Mouse (Mus musculus): ENCODE measurements around the gene Atp2a1. TPM values are rescaled to one million over a fixed set of nuclear protein-coding genes. Genes with fewer than 3 reads are reported as not detected.

Atp2a1 gene
- polyA plus RNA-seq, 1 experiment, result 2.2 TPM

- H3K4me3 ChIP-seq (ENCODE audit: insufficient read depth, poor library complexity, severe bottlenecking), result no peak overlapping the region
- H3K27me3 ChIP-seq (ENCODE audit: control insufficient read depth, insufficient read depth, insufficient read length), result no peaks in the 10 kb centered on the region
- no peaks in the 10 kb centered on the region for H3K79me2 ChIP-seq (ENCODE audit: control insufficient read depth, insufficient read depth)
- no peaks in the 10 kb centered on the region for H3K36me3 ChIP-seq (ENCODE audit: control insufficient read depth, insufficient read depth)
- no peak overlapping the region for H3ac ChIP-seq (ENCODE audit: control insufficient read depth, insufficient read length, low read depth)
- TF ChIP-seq USF1 (IDR thresholded peaks at IDR 0.05; ENCODE audit: low read depth) (no peak), CTCF (IDR thresholded peaks at IDR 0.05; ENCODE audit: control insufficient read depth, insufficient read depth, insufficient read length) (no peak), MYOG (IDR thresholded peaks at IDR 0.05; ENCODE audit: control insufficient read depth, extremely low read depth, insufficient read length) (no peak), CEBPB (IDR thresholded peaks at IDR 0.05; ENCODE audit: low read depth) (no peak), MYOD1 (IDR thresholded peaks at IDR 0.05; ENCODE audit: control insufficient read depth, insufficient read length, low read depth) (no peak), MAX (IDR thresholded peaks at IDR 0.05) (no peak), FOSL1 (IDR thresholded peaks at IDR 0.05; ENCODE audit: insufficient read depth, low read length, poor library complexity, severe bottlenecking) (no peak)
- no peaks in the 10 kb centered on the region for H3K79me3 ChIP-seq (ENCODE audit: low read depth)
These were observed 1.3 kb downstream of the Atp2a1 start for GRCm38 (mm10) chr7:126461626-126462025.

GRCm38 (mm10) chr7:126460623-126461399 is 2.1 kb downstream of the Atp2a1 start:
- Histone ChIP-seq H3ac (ENCODE audit: control insufficient read depth, insufficient read length, low read depth) (no peak overlapping the region), H3K79me2 (ENCODE audit: control insufficient read depth, insufficient read depth) (no peaks in the 10 kb centered on the region), H3K4me3 (ENCODE audit: insufficient read depth, poor library complexity, severe bottlenecking) (no peak overlapping the region), H3K36me3 (ENCODE audit: control insufficient read depth, insufficient read depth) (no peaks in the 10 kb centered on the region), H3K27me3 (ENCODE audit: control insufficient read depth, insufficient read depth, insufficient read length) (no peaks in the 10 kb centered on the region), H3K79me3 (ENCODE audit: low read depth) (no peaks in the 10 kb centered on the region)
- TF ChIP-seq MYOD1 (IDR thresholded peaks at IDR 0.05; ENCODE audit: control insufficient read depth, insufficient read length, low read depth), result no peak
- no peak for TF ChIP-seq MYOG (IDR thresholded peaks at IDR 0.05; ENCODE audit: control insufficient read depth, extremely low read depth, insufficient read length)
- no peak for TF ChIP-seq CEBPB (IDR thresholded peaks at IDR 0.05; ENCODE audit: low read depth)

- H3K36me3 ChIP-seq (ENCODE audit: control insufficient read depth, insufficient read depth), result no peaks in the 10 kb centered on the region
- H3K4me3 ChIP-seq (ENCODE audit: insufficient read depth, poor library complexity, severe bottlenecking), result no peak overlapping the region
- H3K79me2 ChIP-seq (ENCODE audit: control insufficient read depth, insufficient read depth), result no peaks in the 10 kb centered on the region
- TF ChIP-seq MYOG (IDR thresholded peaks at IDR 0.05; ENCODE audit: control insufficient read depth, extremely low read depth, insufficient read length) (no peak), FOSL1 (IDR thresholded peaks at IDR 0.05; ENCODE audit: insufficient read depth, low read length, poor library complexity, severe bottlenecking) (no peak), CTCF (IDR thresholded peaks at IDR 0.05; ENCODE audit: control insufficient read depth, insufficient read depth, insufficient read length) (no peak), USF1 (IDR thresholded peaks at IDR 0.05; ENCODE audit: low read depth) (no peak), MAX (IDR thresholded peaks at IDR 0.05) (no peak), CEBPB (IDR thresholded peaks at IDR 0.05; ENCODE audit: low read depth) (no peak), MYOD1 (IDR thresholded peaks at IDR 0.05; ENCODE audit: control insufficient read depth, insufficient read length, low read depth) (no peak)
- no peaks in the 10 kb centered on the region for H3K79me3 ChIP-seq (ENCODE audit: low read depth)
- no peaks in the 10 kb centered on the region for H3K27me3 ChIP-seq (ENCODE audit: control insufficient read depth, insufficient read depth, insufficient read length)
- H3ac ChIP-seq (ENCODE audit: control insufficient read depth, insufficient read length, low read depth), result no peak overlapping the region
These were observed 3.9 kb downstream of the Atp2a1 start for GRCm38 (mm10) chr7:126458844-126459618.

- Histone ChIP-seq H3K4me3 (ENCODE audit: insufficient read depth, poor library complexity, severe bottlenecking) (no peak overlapping the region), H3K27me3 (ENCODE audit: control insufficient read depth, insufficient read depth, insufficient read length) (no peaks in the 10 kb centered on the region)
These were observed 4.7 kb downstream of the Atp2a1 start for GRCm38 (mm10) chr7:126458225-126458624.

GRCm38 (mm10) chr7:126456382-126457266 is 6.3 kb downstream of the Atp2a1 start:
- Histone ChIP-seq H3K4me3 (ENCODE audit: insufficient read depth, poor library complexity, severe bottlenecking) (no peak overlapping the region), H3K36me3 (ENCODE audit: control insufficient read depth, insufficient read depth) (no peaks in the 10 kb centered on the region), H3K27me3 (ENCODE audit: control insufficient read depth, insufficient read depth, insufficient read length) (no peaks in the 10 kb centered on the region), H3K79me3 (ENCODE audit: low read depth) (no peaks in the 10 kb centered on the region), H3K79me2 (ENCODE audit: control insufficient read depth, insufficient read depth) (no peaks in the 10 kb centered on the region), H3ac (ENCODE audit: control insufficient read depth, insufficient read length, low read depth) (no peak overlapping the region)
- TF ChIP-seq USF1 (IDR thresholded peaks at IDR 0.05; ENCODE audit: low read depth) (no peak), MYOD1 (IDR thresholded peaks at IDR 0.05; ENCODE audit: control insufficient read depth, insufficient read length, low read depth) (no peak), FOSL1 (IDR thresholded peaks at IDR 0.05; ENCODE audit: insufficient read depth, low read length, poor library complexity, severe bottlenecking) (no peak), MAX (IDR thresholded peaks at IDR 0.05) (no peak), CTCF (IDR thresholded peaks at IDR 0.05; ENCODE audit: control insufficient read depth, insufficient read depth, insufficient read length) (no peak), MYOG (IDR thresholded peaks at IDR 0.05; ENCODE audit: control insufficient read depth, extremely low read depth, insufficient read length) (no peak), CEBPB (IDR thresholded peaks at IDR 0.05; ENCODE audit: low read depth) (no peak)

More at GRCm38 (mm10) chr7:126458225-126458624, 4.7 kb downstream of the Atp2a1 start:
- no peak for TF ChIP-seq CTCF (IDR thresholded peaks at IDR 0.05; ENCODE audit: control insufficient read depth, insufficient read depth, insufficient read length)
- no peak for TF ChIP-seq MYOD1 (IDR thresholded peaks at IDR 0.05; ENCODE audit: control insufficient read depth, insufficient read length, low read depth)
- TF ChIP-seq MAX (IDR thresholded peaks at IDR 0.05), result no peak
- TF ChIP-seq FOSL1 (IDR thresholded peaks at IDR 0.05; ENCODE audit: insufficient read depth, low read length, poor library complexity, severe bottlenecking), result no peak
- no peak for TF ChIP-seq CEBPB (IDR thresholded peaks at IDR 0.05; ENCODE audit: low read depth)
- no peak for TF ChIP-seq USF1 (IDR thresholded peaks at IDR 0.05; ENCODE audit: low read depth)
- TF ChIP-seq MYOG (IDR thresholded peaks at IDR 0.05; ENCODE audit: control insufficient read depth, extremely low read depth, insufficient read length), result no peak
- H3ac ChIP-seq (ENCODE audit: control insufficient read depth, insufficient read length, low read depth), result no peak overlapping the region
- no peaks in the 10 kb centered on the region for H3K79me2 ChIP-seq (ENCODE audit: control insufficient read depth, insufficient read depth)
- H3K36me3 ChIP-seq (ENCODE audit: control insufficient read depth, insufficient read depth), result no peaks in the 10 kb centered on the region
- H3K79me3 ChIP-seq (ENCODE audit: low read depth), result no peaks in the 10 kb centered on the region
